Mouse (Mus musculus) gastrocnemius, adult 18-20 months (tissue): ENCODE data around the gene Stat5b. TPM values are rescaled to one million over a fixed set of nuclear protein-coding genes. Genes with fewer than 3 reads are reported as not detected.
A peak's percentile ranks its signal among the peaks of the same experiment; 100 is the strongest.

ENCODE experiments used
- DNase-seq: peaks from one replicate; pipeline ENCODE4 v3.0.0; 2021; ENCODE audit warnings: low spot score
- total RNA-seq, 2 experiments: library from RNA; stranded (reverse); gene quantifications; 2 replicates each; pipeline ENCODE4 v1.2.3; 2021

Gene Stat5b
- total RNA-seq, 2 experiments from 2014 or later = 125 to 170 TPM

DNA sequence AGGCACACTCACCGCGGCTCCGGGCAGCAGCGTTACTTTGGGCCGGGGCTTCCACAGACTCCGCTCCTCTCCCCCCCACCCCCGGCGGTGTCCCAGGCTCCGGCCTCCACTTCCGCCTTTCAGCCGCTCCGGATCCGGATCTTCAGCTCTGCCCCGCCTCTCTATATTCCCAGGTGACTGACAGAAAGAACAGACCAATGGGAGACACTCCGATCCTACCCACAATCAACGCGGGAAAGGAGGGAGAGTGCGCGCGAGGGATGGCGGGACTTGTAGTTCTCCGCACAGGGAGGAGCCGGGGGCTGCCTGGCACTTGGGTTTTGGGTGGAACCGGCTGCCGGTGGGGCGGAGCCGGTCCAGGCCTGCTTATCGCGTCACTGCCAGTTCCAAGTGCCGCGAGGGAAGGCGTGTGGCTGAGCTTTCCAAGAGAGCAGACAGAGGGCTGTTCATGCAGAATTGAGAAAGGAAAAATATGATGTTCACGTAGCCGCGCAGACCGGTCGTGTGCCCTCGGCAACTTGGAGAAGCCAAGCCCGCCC is 112.4 kb downstream of the Stat5b start, which contains the start of gene Rab5c:
Gene Rab5c, minus strand, starts transcription at position 150 of the 539 bp plus-strand sequence.
- DNase-seq = peak; percentile 99

DNA sequence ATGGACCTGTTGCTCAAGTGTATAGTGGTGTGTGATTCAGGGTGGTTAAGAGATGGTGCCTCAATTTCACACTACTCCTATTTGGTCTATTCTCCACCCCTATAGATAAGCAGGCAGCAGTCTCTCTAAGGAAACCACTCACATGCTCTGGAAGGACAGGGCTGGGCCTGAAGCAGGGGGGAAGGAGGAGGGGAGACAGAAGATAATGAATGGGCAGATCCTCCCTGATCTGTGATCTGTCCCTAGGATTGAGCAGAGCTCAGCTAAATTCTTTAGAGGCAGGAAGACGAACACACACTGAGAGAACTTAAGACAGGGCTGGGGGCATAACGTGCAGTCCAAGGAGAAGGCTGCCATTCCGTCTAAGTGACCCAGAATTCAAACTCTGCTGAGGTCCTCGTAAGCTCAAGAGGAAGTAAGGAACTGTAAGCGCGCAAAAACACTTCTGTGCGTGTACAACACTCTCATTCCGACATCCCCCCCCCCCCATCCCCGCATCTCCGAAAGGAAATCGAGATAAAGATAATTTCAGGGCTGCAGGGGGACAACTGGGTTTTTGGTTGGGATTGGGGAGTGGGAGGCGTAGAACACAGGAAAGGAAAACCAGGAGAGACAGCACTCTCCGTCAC is 113.3 kb downstream of the Stat5b start:
- DNase-seq = no peak

GRCm38 (mm10) chr11:100736746-100737080 is 113.8 kb downstream of the Stat5b start:
- DNase-seq = no peak

GRCm38 (mm10) chr11:100735954-100736745 is 114.4 kb downstream of the Stat5b start:
- no peak for DNase-seq

DNA sequence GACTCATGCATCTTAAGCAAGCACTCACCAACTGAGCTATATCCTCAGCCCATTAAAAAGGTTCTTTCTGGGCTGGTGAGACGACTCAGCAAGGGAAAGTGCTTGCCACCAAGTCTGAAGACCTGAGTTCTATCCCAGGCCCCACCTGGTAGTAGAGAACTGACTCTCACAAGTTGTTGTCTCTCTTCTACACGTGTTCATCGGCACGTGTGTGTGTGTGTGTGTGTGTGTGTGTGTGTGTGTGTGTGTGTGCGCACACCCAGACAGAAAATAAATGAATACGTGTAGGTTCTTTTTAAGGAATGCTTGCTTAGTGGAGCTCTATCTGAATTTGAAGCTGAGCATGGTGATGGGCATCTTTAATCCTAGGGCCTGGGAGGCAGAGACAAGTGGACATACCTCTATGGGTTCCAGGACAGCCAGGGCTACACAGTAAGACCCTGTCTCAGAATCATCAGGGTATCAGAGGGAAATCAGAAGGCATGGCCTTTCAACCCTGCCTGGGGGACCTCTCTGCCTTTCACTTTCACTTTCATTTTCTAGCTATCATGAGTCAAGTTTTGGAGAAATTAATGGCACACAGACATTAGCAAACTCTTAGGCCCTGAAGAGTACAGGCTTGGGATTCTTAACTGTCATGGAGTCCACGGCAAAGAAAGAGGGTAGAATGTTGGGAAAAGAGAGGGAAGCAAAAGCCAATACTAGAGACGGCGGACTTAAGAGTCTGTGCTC is 115.2 kb downstream of the Stat5b start:
- DNase-seq = no peak

Other genes with a start within 250 kb of the Stat5b start
- gene Nkiras2, start 231.5 kb downstream of the Stat5b start, total RNA-seq = 10 to 100 TPM; 16.6 to 17.4 TPM
- gene Dnajc7, start 230.6 kb downstream of the Stat5b start, total RNA-seq = 100 to 1,000 TPM in 1 of 2 experiments, 10 to 100 TPM in 1; 81.1 to 111 TPM
- under 1 TPM; 0.28 to 0.41 TPM for gene Zfp385c, start 158.3 kb downstream of the Stat5b start, total RNA-seq
- under 1 TPM; 0.16 to 0.21 TPM for gene Dhx58, start 146.5 kb downstream of the Stat5b start, total RNA-seq
- gene Kat2a, start 138.3 kb downstream of the Stat5b start, total RNA-seq = 10 to 100 TPM; 10.1 to 11.1 TPM
- not detected for gene Hspb9, start 136.9 kb downstream of the Stat5b start, total RNA-seq
- 10 to 100 TPM; 40.3 to 42.7 TPM for gene Rab5c, start 112.5 kb downstream of the Stat5b start, total RNA-seq
- not detected for gene Kcnh4, start 90.8 kb downstream of the Stat5b start, total RNA-seq
- gene Hcrt, start 87.8 kb downstream of the Stat5b start, total RNA-seq = not detected
- 1 to 10 TPM; 5.2 to 5.7 TPM for gene Ghdc, start 79.8 kb downstream of the Stat5b start, total RNA-seq
- 10 to 100 TPM; 11.3 to 13.3 TPM for gene Stat5a, start 8.6 kb upstream of the Stat5b start, total RNA-seq
- gene Stat3, start 88.8 kb upstream of the Stat5b start, total RNA-seq = 10 to 100 TPM; 38.1 to 48.6 TPM
- 100 to 1,000 TPM; 128 to 153 TPM for gene Cavin1, start 120.2 kb upstream of the Stat5b start, total RNA-seq
- 10 to 100 TPM; 57.0 to 74.4 TPM for gene Atp6v0a1, start 158.7 kb upstream of the Stat5b start, total RNA-seq
- gene Naglu, start 219.3 kb upstream of the Stat5b start, total RNA-seq = 1 to 10 TPM; 3.9 TPM
- gene Hsd17b1, start 227.7 kb upstream of the Stat5b start, total RNA-seq = under 1 TPM; 0.16 to 0.33 TPM
- gene Coasy, start 231.8 kb upstream of the Stat5b start, total RNA-seq = 1 to 10 TPM; 7.3 to 7.7 TPM
- 10 to 100 TPM; 12.3 to 14.4 TPM for gene Mlx, start 236.6 kb upstream of the Stat5b start, total RNA-seq
- gene Psmc3ip, start 244.7 kb upstream of the Stat5b start, total RNA-seq = 1 to 10 TPM; 1.7 to 2.0 TPM